Mouse (Mus musculus): Measurements from ENCODE around the gene Pvr.

The Pvr gene

DNA sequence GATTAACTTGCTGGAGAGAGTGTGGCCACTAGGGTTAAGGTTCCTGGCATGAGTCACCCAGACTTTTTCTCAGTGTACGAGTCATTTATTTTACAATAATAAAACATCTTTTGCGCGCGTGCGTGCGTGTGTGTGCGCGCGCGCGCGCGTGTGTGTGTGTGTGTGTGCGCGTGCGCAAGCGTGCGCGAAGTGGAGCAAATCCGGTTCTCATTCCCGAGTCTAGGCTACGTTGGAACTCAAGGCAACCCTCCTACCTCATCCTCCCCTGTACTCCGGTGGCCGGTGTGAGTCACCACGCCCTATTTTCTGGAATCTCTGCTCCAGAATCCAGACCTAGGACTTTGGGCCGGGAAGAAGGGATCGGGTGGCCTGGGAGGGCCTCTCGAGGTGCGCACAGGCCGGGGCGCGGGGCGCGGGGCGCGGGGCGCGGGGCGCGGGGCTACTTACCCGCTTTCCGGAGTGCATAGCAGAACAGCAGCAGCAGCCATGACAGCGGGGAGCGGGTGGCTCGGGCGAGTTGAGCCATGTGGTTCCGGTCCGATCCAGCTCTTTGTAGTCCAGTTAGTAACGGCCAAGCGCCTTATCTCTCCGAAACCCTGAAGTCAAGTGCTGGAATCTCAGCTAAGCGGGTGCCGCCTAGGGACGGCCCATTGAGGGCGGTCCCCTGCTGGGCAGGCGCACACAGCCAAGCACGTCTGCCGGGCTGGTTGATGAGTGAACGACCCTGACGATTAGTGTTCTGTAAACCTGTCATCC, at the start of gene Pvr:
Gene Pvr (minus strand): TSS at position 655 of the 756 bp plus-strand sequence.
- peak; percentile 93 for DNase-seq (ENCODE audit: low read depth, low spot score)

- no peak for DNase-seq (ENCODE audit: low read depth, low spot score)
These were observed 49.2 kb upstream of the Pvr start for GRCm38 (mm10) chr7:19970196-19970595.

DNA sequence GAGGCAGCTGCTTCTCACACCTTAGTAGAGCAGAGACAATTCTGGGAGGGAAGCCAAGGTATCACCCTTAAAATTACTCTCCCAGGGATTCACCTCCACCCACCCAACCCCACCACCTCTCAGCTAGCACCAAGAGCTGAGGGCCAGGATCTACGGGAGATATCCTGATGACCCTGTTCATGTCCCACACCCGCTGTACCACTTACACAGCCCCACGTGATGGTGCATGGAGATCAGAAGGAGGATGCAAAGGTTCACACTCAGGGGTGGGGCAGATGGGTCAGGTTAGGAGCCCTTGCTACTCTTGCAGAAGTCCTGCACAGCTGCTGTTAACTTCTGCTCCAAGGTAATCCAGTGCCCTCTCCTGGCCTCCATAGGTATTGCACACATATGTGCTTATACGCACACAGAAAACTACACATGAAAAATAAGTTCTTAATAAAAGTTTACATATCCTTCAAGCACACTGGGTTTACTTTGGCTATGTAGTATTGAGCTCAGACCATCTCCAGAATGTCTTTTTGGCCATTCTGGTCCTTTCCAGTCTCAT, 48.7 kb upstream of the Pvr start:
- DNase-seq (ENCODE audit: low read depth, low spot score): no peak

GRCm38 (mm10) chr7:19969106-19969505, 48.1 kb upstream of the Pvr start:
- no peak for DNase-seq (ENCODE audit: low read depth, low spot score)

DNA sequence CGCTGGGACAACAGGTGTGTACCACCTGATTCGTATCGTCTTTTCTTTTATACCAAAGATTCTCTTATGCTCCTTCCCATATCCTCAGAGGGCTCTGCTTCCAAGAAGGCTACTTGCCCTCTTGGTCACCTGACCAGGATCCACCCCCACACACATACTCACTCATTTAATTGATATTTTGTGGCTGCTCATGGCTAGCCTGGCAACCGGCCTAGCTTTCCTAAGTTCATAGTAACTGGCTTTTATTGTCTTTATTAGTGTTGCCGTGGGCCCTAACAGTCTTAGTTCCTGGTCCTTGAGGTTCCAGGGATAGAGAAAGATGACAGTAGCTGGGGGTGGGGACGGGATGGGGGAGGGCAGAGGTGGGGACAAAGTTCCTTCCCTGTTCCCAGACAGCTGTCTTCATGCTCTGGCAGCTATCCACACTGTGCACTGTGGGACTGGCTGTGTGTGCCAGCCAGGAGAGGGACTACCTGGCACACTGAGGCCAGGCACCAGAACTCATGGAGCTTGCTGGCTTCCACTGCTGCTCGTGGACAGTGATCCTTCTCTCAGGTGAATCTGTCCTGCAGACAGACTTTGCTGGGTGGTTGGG, 44.1 kb upstream of the Pvr start, which contains the start of gene Ceacam20:
Gene Ceacam20 (plus strand): TSS at position 428 of the 595 bp plus-strand sequence.
- no peak for DNase-seq (ENCODE audit: low read depth, low spot score)

DNA sequence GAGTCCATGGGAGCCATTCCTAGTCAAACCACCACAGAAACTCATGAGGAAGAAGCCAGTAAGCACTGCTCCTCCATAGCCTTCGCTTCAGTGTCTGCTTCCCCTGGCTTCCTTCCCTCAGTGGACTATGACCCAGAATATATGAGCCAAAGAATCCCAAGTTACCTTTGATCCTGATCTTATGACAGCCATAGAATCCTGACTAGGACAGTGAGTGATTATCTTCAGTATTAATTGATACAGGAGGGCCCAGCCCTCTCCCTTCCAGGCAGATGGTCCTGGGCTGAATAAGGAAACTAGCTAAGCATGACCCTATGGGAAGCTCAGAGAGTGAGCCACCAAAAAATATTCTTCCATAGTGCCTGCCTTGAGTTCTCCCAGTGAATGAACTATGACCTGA, 41.5 kb upstream of the Pvr start:
- DNase-seq (ENCODE audit: low read depth, low spot score): no peak

DNA sequence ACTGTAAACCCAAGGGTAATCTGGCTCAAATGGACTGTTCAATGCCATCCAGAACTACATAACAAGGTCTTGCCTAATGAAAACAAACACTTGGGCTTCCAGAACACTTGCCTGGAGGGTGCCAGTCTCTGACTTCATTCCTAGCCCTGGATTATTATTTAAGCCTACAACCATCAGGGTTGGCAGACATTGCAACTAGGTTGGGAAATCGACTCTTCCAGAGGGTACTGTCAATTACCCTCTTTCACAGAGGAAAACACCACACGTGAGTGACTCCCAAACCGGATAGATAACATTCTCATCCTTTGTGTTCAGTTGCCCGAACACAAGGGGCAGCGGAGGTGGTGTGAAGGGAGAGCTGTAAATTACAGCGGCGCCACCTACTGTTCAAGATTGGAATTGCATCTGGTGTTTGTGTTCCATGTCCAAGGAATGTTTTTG, 35.4 kb upstream of the Pvr start:
- DNase-seq (ENCODE audit: low read depth, low spot score): peak; percentile 92

DNA sequence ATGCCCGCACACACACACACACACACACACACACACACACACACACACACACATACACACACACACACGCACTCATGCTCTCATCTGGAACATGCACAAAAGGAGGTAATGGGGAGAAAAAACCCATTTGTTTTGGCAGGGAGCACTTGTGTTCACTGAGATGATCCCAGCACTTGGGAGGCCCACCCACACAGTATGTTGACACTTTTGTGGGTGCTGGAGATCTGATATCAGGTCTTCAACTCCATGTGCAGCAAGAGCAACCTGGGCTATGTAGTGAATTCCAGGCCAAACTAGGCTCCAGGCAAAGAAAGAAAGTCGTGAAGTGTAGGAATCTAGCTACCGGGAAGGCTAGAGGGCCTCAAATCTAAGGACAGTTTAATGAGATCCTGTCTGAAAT, 34.9 kb upstream of the Pvr start:
- no peak for DNase-seq (ENCODE audit: low read depth, low spot score)

DNA sequence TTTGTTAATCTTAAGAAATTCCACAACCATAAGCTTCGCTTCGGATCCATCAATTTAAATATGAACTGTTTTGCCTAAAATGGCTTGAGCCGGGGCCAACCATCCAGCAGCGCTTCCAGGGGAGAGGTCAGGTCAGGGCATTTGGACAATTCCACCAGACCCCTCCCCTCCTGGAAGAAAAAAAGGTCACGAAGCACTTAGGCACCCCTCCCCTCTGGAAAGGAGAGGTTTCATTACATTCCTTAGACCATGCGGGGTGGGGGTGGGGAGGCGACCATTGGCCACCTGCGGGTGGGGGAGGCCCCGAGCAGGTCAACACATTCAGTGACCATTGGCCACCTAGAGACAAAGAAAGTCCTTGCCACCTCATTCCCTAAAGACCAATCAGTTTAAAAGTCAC, 32.1 kb upstream of the Pvr start:
- DNase-seq (ENCODE audit: low read depth, low spot score): no peak

- no peak for DNase-seq (ENCODE audit: low read depth, low spot score)
These were observed 31.5 kb upstream of the Pvr start for GRCm38 (mm10) chr7:19952320-19952986.

- no peak for DNase-seq (ENCODE audit: low read depth, low spot score)
These were observed 29.6 kb upstream of the Pvr start, which contains the start of gene Igsf23 for GRCm38 (mm10) chr7:19950589-19950988. Igsf23 (minus strand) TSS chr7:19950756.

DNA sequence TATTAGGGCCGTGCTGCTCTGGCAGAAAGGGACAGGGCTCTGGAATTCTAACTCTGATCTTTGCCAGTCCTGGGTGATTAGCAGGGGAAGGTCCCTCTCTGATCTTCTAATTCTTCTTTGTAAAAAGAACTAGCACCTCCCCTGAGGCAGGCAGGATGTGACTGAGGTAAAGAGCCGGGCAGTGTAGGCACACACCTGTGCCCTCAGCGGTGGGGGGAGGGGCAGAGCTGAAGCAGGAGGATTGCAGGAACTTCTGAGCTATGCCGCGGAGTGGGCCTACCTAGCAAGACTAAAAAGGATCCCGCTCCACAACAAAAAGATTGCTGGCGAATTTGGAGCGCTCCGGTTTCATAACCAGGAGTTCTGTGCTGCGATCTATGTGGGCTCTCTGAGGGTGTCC, 29.0 kb upstream of the Pvr start:
- no peak for DNase-seq (ENCODE audit: low read depth, low spot score)

- DNase-seq (ENCODE audit: low read depth, low spot score): no peak
These were observed 28.0 kb upstream of the Pvr start for GRCm38 (mm10) chr7:19948956-19949355.

GRCm38 (mm10) chr7:19945821-19946515, 25.0 kb upstream of the Pvr start:
- no peak for DNase-seq (ENCODE audit: low read depth, low spot score)

DNA sequence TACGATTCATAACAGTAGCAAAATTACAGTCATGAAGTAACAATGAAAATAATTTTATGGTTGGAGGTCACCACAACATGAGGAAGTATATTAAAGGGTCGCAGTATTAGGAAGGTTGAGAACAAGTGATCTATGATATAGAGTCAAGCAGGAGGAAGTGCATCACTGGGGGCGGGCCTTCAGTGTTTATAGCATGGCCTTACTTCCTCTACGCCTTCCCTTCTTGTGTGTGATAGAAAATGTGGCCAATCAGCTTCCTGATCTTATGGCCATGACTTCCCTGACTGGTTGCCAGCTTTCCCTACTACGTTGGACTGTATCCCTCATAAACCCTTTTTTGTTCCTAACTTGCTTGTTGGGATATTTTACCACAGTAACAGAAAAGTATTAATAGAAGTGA, 24.2 kb upstream of the Pvr start:
- no peak for DNase-seq (ENCODE audit: low read depth, low spot score)

DNA sequence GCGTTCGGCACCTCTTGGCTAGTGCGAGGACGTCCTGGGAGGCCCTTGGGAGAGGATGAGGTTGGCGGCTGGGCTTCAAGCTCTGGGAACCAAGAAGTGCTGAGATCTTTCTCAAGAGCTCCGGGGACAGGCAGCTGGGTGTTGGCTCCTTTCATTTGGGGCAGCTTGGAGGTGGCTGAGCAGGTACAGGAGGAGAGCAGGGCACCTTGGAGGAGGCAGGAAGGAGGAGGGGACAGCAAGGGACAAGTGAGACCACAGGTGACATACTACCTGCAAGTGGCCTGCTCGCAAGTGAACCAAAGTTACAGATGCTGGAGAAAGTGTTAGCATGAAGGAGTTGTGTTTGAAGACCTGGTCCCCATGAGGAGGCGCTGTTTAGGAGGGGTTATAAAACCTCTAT, 23.7 kb upstream of the Pvr start:
- no peak for DNase-seq (ENCODE audit: low read depth, low spot score)

- no peak for DNase-seq (ENCODE audit: low read depth, low spot score)
These were observed 19.3 kb upstream of the Pvr start for GRCm38 (mm10) chr7:19940256-19940655.

- DNase-seq (ENCODE audit: low read depth, low spot score): peak; percentile 30
These were observed 18.7 kb upstream of the Pvr start for GRCm38 (mm10) chr7:19939555-19940235.

GRCm38 (mm10) chr7:19937229-19937821, 16.4 kb upstream of the Pvr start:
- DNase-seq (ENCODE audit: low read depth, low spot score): no peak

- DNase-seq (ENCODE audit: low read depth, low spot score): no peak
These were observed 15.0 kb upstream of the Pvr start for GRCm38 (mm10) chr7:19935961-19936360.

Data from brain, adult 2 months (tissue).